Mouse (Mus musculus) naive thymus-derived CD4-positive, alpha-beta T cell, adult 2 months (primary cell): ENCODE measurements around the gene Commd1.

ENCODE experiments used
- DNase-seq: peaks from one replicate; pipeline ENCODE4 v3.0.0-alpha.2; 2011; ENCODE audit warnings: low read depth

The Commd1 gene

GRCm38 (mm10) chr11:22989786-22990185 is 7.6 kb upstream of the Commd1 start:
- no peak for DNase-seq

DNA sequence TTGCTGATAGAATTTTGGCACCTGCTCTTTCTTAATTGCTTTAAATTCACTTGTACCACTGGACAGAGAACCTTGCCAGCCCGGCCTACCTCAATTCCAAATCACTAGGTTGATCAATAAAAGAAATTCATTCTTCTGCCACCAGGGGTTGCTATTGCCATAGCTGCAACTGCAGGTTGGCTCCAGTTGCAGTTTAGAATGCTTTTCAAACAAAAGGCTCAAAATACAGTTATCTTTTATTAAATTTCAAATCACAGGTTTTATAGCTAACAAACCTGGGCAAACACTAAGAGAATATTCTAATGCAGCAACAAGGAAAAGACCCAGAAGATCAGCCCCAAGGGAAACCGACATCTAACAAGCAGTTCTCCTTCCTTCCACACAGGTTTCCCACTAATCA is 5.2 kb upstream of the Commd1 start:
- DNase-seq: peak; percentile 87

GRCm38 (mm10) chr11:22985510-22985909 is 3.3 kb upstream of the Commd1 start:
- DNase-seq: no peak

DNA sequence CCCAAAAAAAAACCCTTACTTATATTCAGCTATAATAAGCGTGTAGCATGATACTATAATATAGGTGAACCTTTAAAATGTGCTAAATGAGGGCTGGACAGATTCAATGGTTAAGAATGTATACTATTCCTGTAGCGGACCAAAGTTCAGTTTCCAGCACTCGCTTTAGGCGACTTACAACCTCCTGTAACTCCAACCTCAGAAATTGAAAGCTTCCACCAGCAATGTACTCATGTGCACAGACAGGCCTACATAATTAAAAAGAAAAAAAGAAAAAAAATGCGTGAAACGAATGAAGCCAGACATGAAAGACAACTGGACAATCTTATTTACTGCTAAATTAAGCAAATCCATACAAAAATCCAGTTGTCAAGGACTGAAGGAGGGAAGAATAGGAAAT is 664 bp upstream of the Commd1 start:
- no peak for DNase-seq

DNA sequence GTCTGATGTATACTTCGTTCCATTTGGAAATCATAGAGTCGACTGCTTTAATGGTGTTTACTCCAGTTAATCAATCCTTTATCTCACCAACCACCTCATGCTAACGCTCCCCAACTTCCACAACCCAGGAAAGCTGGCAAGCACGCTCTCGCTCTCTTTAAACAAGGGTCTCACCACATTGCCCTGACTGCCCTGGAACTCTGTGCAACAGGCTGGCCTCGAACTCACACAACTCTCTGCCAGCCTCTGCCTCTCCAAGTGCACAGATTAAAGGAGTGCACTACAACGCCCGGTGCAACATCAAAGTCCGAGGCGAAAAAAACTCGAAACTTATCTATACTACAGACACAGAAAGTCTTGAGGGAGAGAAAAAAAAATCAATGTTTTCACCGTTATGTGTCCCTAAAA is 635 bp downstream of the Commd1 start:
- DNase-seq: no peak

- no peak for DNase-seq
Measured at GRCm38 (mm10) chr11:22981041-22981440, 1.1 kb downstream of the Commd1 start.

DNA sequence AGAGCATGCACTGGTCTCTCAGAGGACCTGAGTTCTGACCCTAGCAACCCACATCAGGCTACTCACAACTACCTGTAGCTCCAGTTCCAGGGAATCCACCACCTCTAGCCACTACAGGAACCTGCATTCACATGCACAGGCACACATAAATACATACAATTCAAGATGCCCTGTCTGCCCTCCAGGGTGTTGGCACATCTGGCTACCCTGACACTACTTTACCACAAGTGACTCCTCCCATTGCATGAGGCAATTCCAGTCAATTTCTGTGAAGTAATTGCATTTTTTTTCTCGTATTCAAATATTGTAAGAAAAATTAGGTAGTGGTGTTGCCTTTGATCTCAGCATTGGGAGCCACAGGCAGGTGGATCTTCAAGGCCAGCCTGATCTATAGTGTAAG is 3.0 kb downstream of the Commd1 start:
- DNase-seq: no peak

- no peak for DNase-seq
Measured at GRCm38 (mm10) chr11:22978711-22979110, 3.5 kb downstream of the Commd1 start.

DNA sequence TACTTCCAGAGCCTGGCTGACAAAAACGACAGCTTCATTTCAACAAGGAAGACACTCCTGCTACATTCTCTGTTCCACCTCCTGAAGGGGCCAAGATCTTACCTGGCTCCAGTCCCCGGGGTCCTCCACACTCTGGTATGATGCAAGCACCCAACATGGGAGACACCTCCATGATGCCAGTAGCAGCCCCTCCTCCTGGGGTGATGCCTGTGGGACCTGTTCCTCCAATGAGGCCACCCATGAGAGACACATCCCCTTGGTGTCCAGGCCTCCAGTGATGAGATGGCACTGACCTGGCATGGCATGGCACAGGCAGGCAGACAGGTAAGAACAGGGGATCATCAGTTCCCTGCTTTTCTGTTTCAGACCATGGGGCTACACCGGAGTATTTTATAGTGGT is 4.0 kb downstream of the Commd1 start:
- no peak for DNase-seq

DNA sequence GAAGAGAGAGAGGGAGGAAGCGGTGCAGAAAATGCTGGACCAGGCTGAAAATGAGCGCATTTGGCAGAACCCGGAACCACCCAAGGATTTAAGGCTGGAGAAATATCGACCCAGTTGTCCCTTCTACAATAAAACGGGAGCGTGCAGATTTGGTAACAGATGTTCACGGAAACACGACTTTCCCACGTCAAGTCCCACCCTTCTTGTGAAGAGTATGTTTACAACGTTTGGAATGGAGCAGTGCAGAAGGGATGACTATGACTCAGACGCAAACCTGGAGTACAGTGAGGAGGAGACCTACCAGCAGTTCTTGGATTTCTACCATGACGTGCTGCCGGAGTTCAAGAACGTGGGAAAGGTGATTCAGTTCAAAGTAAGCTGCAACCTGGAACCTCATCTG is 8.6 kb downstream of the Commd1 start:
- DNase-seq: peak; percentile 32

- peak; percentile 91 for DNase-seq
Measured at GRCm38 (mm10) chr11:22972746-22973526, 9.2 kb downstream of the Commd1 start.

GRCm38 (mm10) chr11:22971835-22972709 is 10.1 kb downstream of the Commd1 start, which contains the start of gene Zrsr1:
Gene Zrsr1 (plus strand): TSS chr11:22972005.
- peak; percentile 87 for DNase-seq

DNA sequence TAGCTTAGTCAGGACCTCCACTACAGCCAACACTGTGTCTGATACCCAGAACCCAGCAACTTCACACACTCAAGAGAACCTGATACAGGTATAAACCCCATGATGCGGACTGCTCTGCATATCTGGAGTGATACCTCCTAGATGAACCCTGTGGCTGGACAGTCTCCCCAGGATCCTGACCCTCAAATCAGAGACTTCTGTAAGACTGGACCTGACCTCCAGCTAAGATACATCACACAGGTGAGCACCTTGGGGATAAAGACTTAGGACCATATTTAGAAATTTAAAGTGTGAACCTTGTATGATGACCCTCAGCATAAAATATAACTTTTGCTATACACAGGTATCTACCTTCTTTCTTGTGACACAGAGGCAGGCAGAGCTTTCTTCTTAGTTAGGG is 11.6 kb downstream of the Commd1 start:
- DNase-seq: no peak

- DNase-seq: peak; percentile 77
Measured at GRCm38 (mm10) chr11:22969486-22969885, 12.7 kb downstream of the Commd1 start.

- DNase-seq: peak; percentile 49
Measured at GRCm38 (mm10) chr11:22965503-22965902, 16.7 kb downstream of the Commd1 start.

- DNase-seq: no peak
Measured at GRCm38 (mm10) chr11:22964401-22964800, 17.8 kb downstream of the Commd1 start.

- DNase-seq: no peak
Measured at GRCm38 (mm10) chr11:22962101-22962500, 20.1 kb downstream of the Commd1 start.

- peak; percentile 49 for DNase-seq
Measured at GRCm38 (mm10) chr11:22957791-22958374, 24.3 kb downstream of the Commd1 start.

GRCm38 (mm10) chr11:22956830-22957229 is 25.4 kb downstream of the Commd1 start:
- peak; percentile 51 for DNase-seq

- DNase-seq: no peak
Measured at GRCm38 (mm10) chr11:22956346-22956745, 25.8 kb downstream of the Commd1 start.

GRCm38 (mm10) chr11:22952668-22953067 is 29.5 kb downstream of the Commd1 start:
- no peak for DNase-seq

DNA sequence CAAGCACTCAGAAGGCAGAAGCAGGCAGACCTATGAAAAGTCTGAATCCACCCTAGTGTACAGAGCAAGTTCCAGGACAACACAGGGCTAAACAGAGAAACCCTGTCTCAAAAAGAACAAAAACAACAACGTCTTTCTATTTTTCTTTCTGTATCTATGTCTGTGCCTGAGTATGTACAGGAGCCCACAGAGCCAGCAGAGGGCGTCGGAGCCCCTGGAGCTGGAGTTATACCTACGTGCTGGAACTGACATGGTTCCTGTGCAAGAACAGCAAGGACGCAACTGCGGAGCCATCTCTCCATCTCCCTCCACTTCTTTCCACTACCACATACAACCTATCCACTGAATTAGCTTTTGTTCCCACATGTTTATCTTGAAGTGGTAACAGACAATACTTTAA is 32.1 kb downstream of the Commd1 start:
- no peak for DNase-seq

- no peak for DNase-seq
Measured at GRCm38 (mm10) chr11:22949101-22949500, 33.1 kb downstream of the Commd1 start.
